Mouse (Mus musculus) kidney, postnatal 10 days (tissue): ENCODE results near the gene Gm14743.
"Not testable (repeated sequence)": the region's sequence is repeated elsewhere in the genome, so short reads cannot be mapped to it uniquely, and the experiment has no call there.

ENCODE experiments used
- DNase-seq: peaks from one replicate; pipeline ENCODE4 v3.0.0; 2021; ENCODE audit warnings: mixed read lengths

Gene Gm14743

GRCm38 (mm10) chrX:78245821-78246220 lies at the start of gene Gm14743:
Gene Gm14743 (minus strand): TSS chrX:78245921.
- not testable (repeated sequence) for DNase-seq

GRCm38 (mm10) chrX:78202829-78203228 lies 42.9 kb downstream of the Gm14743 start:
- no peak for DNase-seq

DNA sequence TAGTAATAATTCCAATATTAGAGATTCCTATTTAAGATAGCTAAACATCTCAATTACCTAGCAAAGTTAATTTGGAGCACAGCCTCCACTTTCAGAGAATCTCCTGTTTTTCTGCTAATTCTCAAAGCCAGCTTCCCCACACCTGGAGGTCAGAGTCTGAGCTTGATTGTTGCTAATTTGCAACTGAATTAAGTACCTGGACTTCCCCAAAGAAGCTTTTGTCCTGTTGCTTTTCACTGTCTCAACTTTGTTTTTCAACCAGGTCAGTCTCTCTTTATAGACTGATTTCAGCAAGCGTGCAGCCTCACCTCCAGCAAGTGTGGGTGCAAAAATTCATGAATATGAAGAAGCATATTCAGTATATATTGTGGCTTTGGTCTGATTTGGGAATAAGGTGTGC lies 43.5 kb downstream of the Gm14743 start:
- DNase-seq = not testable (repeated sequence)
